ENCODE assay signal across 8 mouse cellular contexts in the genomic region with DNA sequence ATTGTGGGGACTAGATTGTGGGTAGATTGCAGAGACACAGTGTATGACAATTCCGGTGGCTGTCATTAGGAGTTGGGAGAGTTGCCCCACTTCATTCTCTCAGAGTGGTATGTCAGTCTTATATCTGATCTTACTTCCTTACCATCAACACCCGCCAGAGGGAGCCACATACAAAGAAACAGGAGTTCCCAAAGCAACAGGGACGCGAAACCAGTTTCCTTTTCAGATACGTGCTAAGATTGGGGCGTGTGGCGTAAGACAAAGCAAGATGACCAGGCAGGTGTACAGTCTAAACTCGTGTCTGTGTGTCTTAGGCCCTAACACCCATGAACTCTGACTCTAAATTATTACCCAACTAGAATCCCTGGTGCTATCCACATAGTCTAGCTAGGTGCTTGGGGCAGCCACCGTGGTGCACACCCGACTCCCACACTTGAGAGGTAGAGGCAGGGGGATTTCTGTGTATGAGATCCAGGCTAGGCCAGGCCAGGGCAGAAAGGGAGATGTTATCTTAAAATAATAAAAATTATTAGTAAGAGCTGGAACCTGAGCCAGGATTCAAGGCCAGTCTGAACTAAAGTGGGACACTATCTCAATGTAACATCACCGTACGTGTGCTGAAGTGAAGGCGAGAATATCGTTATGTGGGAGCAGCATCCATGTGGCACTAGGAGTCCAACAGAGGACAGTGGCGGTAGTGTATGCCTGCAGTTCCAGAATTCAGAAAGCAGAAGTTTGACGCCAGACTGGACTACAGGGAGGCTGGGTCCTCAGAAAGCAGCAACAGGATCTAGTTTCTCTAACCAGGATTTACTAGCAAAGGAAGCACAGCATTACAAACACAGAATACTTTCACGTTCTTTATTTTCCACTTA. TPM values are rescaled to one million over a fixed set of nuclear protein-coding genes. Genes with fewer than 3 reads are reported as not detected.
DNase-seq lines count a peak whose midpoint lies in the region; ATAC-seq and TF ChIP-seq lines count a peak whose summit lies in the region.

No protein-coding gene starts in this region.

- no peak overlapping the region for H3K27ac ChIP-seq in cerebellum, adult 2 months (ENCODE audit: insufficient read depth, low read length)
- peak overlapping the region; percentile 84 for H3K27ac ChIP-seq in forebrain, embryonic 16.5 days (ENCODE audit: low read length)

- peak; percentile 61 for DNase-seq in MEL-GATA-1-ER (ENCODE audit: extremely low read depth, low read depth)
- DNase-seq in cerebellum, adult 2 months, result peak; percentile 71 to 75
- DNase-seq in heart, postnatal 36 days, result peak; percentile 85 to 87
- peak; percentile 66 to 96 for DNase-seq in layer of hippocampus, adult 18-20 months (ENCODE audit: low spot score in 2 of 2)
- DNase-seq in lung, adult 2 months, result peak; percentile 81
- peak; percentile 49 to 76 for DNase-seq in thymus, adult 18-20 months

- H3K27me3 ChIP-seq in cerebellum, adult 2 months (ENCODE audit: control insufficient read depth, insufficient read depth, low read length), result no peaks in the 10 kb centered on the region
- H3K27me3 ChIP-seq in forebrain, embryonic 16.5 days (replicated peaks; ENCODE audit: control insufficient read depth, insufficient read depth, low read length), result no peaks in the 10 kb centered on the region

- H3K4me1 ChIP-seq in cerebellum, adult 2 months (ENCODE audit: control insufficient read depth, insufficient read depth, low read length), result peaks cover 2% of the 10 kb centered on the region
- H3K4me1 ChIP-seq in forebrain, embryonic 16.5 days (replicated peaks; ENCODE audit: control insufficient read depth, insufficient read depth, low read length), result peaks cover 30% of the 10 kb centered on the region
- peaks cover 2% of the 10 kb centered on the region; the same call in 1 of the 2 replicates for H3K4me1 ChIP-seq in lung, adult 2 months (ENCODE audit: control insufficient read depth, insufficient read depth, low read length)

- H3K9ac ChIP-seq in forebrain, embryonic 16.5 days (replicated peaks; ENCODE audit: low read depth, low read length), result peak overlapping the region; percentile 50

- 30% methylated on average over 17 of the region's 17 CpGs for WGBS in cerebellum, adult 2 months
- 35% methylated on average over 17 of the region's 17 CpGs for WGBS in forebrain, embryonic 16.5 days
- 38% methylated on average over 17 of the region's 17 CpGs for WGBS in lung, adult 2 months

- H3K4me3 ChIP-seq in cerebellum, adult 2 months (replicated peaks; ENCODE audit: insufficient read depth, low read depth, low read length), result peak overlapping the region; percentile 42
- H3K4me3 ChIP-seq in forebrain, embryonic 16.5 days (replicated peaks; ENCODE audit: low read length), result no peak overlapping the region
- no peak overlapping the region for H3K4me3 ChIP-seq in lung, adult 2 months (replicated peaks; ENCODE audit: extremely low read depth, low read depth, low read length)

- H3K9me3 ChIP-seq in forebrain, embryonic 16.5 days (ENCODE audit: control insufficient read depth, low read length), result no peaks in the 10 kb centered on the region

- TF ChIP-seq POLR2A in cerebellum, adult 2 months (IDR thresholded peaks at IDR 0.05; ENCODE audit: borderline replicate concordance, insufficient read depth, low read length), result no peak
- TF ChIP-seq POLR2A in lung, adult 2 months (IDR thresholded peaks at IDR 0.05; ENCODE audit: borderline replicate concordance, extremely low read depth, low read depth, low read length), result no peak

- peak overlapping the region; percentile 20; the same call in 1 of the 2 replicates for H3K4me2 ChIP-seq in forebrain, embryonic 16.5 days (ENCODE audit: low read length)

- H3K36me3 ChIP-seq in forebrain, embryonic 16.5 days (ENCODE audit: control insufficient read depth, insufficient read depth), result peaks cover 15% of the 10 kb centered on the region

- peak; percentile 35 for ATAC-seq in forebrain, embryonic 16.5 days
- ATAC-seq in neutrophil, adult 5-6 weeks (ENCODE audit: extremely low read depth, insufficient number of reproducible peaks, low FRiP score, poor library complexity, severe bottlenecking), result peak; percentile 86

- intact Hi-C loops in heart, postnatal 36 days (cut with DNase I), result loop anchor here (1.0 to 5.0 kb wide), 5 partner anchors 41 to 385 kb away; a partner anchor contains a TSS

- TF ChIP-seq CTCF in cerebellum, adult 2 months (IDR thresholded peaks at IDR 0.05; ENCODE audit: borderline replicate concordance, insufficient read depth, low read depth, low read length), result peak; percentile 72; the same call in 1 of the 2 replicates
- TF ChIP-seq CTCF in lung, adult 2 months (IDR thresholded peaks at IDR 0.05; ENCODE audit: insufficient read depth, low read length), result peak; percentile 37

RNA-seq across cellular contexts. Expression of a gene that starts 5.1 kb away (rescaled TPM):
- 13.2 and 13.8 TPM in 2 replicates for polyA plus RNA-seq in cerebellum, adult 2 months (2012; rRNA removed)
- polyA plus RNA-seq in forebrain, embryonic 16.5 days (2015; fragmentation: Nextera tagmentation; extraction: Ambion mirVana), result 16.1 and 25.0 TPM in 2 replicates
- total RNA-seq in heart, postnatal 36 days (2021), result 1 to 10 TPM; 4.1 to 4.7 TPM
- total RNA-seq in layer of hippocampus, adult 18-20 months (2021), result 10 to 100 TPM; 12.8 to 15.5 TPM
- polyA plus RNA-seq in lung, adult 2 months (2012; rRNA removed), result 24.4 and 25.7 TPM in 2 replicates
- 4.4 and 5.0 TPM in 2 replicates for total RNA-seq in neutrophil, adult 5-6 weeks (2017)

RNA-seq across cellular contexts. Expression of a gene that starts 29.2 kb away (rescaled TPM):
- polyA plus RNA-seq in cerebellum, adult 2 months (2012; rRNA removed), result 55.3 and 56.9 TPM in 2 replicates
- 16.4 and 17.9 TPM in 2 replicates for polyA plus RNA-seq in forebrain, embryonic 16.5 days (2015; fragmentation: Nextera tagmentation; extraction: Ambion mirVana)
- total RNA-seq in heart, postnatal 36 days (2021), result 10 to 100 TPM; 63.3 to 73.1 TPM
- 10 to 100 TPM; 87.8 to 89.6 TPM for total RNA-seq in layer of hippocampus, adult 18-20 months (2021)
- polyA plus RNA-seq in lung, adult 2 months (2012; rRNA removed), result 16.6 and 26.3 TPM in 2 replicates
- 23.9 and 27.9 TPM in 2 replicates for total RNA-seq in neutrophil, adult 5-6 weeks (2017)

RNA-seq across cellular contexts. Expression of a gene that starts 40.4 kb away (rescaled TPM):
- polyA plus RNA-seq in cerebellum, adult 2 months (2012; rRNA removed), result 42.0 and 42.5 TPM in 2 replicates
- 160 and 179 TPM in 2 replicates for polyA plus RNA-seq in forebrain, embryonic 16.5 days (2015; fragmentation: Nextera tagmentation; extraction: Ambion mirVana)
- total RNA-seq in heart, postnatal 36 days (2021), result 10 to 100 TPM; 35.4 to 44.2 TPM
- 10 to 100 TPM; 82.7 to 88.7 TPM for total RNA-seq in layer of hippocampus, adult 18-20 months (2021)
- 34.8 and 44.5 TPM in 2 replicates for polyA plus RNA-seq in lung, adult 2 months (2012; rRNA removed)
- total RNA-seq in neutrophil, adult 5-6 weeks (2017), result 102 and 104 TPM in 2 replicates
